In genomic region chr10:120914948-120915631, GRCm38 (mm10) we compare ENCODE assay signal across 11 mouse cellular contexts. TPM values are rescaled to one million over a fixed set of nuclear protein-coding genes. Genes with fewer than 3 reads are reported as not detected.
DNase-seq lines count a peak whose midpoint lies in the region; ATAC-seq and TF ChIP-seq lines count a peak whose summit lies in the region.
"Had no signal": no experiment of that assay in that cellular context is flagged by ENCODE, and none has a peak within 500 bp of the region (broad histone marks: within the 10 kb centered on the region; RNA-seq: fewer than 3 reads in every experiment).

No protein-coding gene starts in this region.

- H3K4me1 ChIP-seq in forebrain, embryonic 12.5 days: no peaks in the 10 kb centered on the region; the same call in 1 of the 2 replicates
- 0 out of 2 replicates have a peak, but pooled peaks cover 3% of the 10 kb centered on the region for H3K4me1 ChIP-seq in forebrain, embryonic 13.5 days
- peaks cover 9% of the 10 kb centered on the region; the same call in 1 of the 2 replicates for H3K4me1 ChIP-seq in heart, embryonic 11.5 days (ENCODE audit: control insufficient read depth, insufficient read depth, low read length)
- H3K4me1 ChIP-seq in lung, adult 2 months (ENCODE audit: control insufficient read depth, insufficient read depth, low read length): peaks cover 14% of the 10 kb centered on the region
- 0 out of 2 replicates have a peak, but pooled peaks cover 3% of the 10 kb centered on the region for H3K4me1 ChIP-seq in hindbrain, embryonic 10.5 days (replicated peaks)

- 0 out of 2 replicates have a peak overlapping the region, but pooled peaks have one; percentile 25 for H3K27ac ChIP-seq in forebrain, embryonic 12.5 days
- no peak overlapping the region for H3K27ac ChIP-seq in forebrain, embryonic 13.5 days
- H3K27ac ChIP-seq in heart, embryonic 11.5 days (ENCODE audit: low read depth, low read length): peak overlapping the region; percentile 84
- no peak overlapping the region for H3K27ac ChIP-seq in hindbrain, embryonic 10.5 days
- H3K27ac ChIP-seq: layer of hippocampus, adult 2 months had no signal

- no peaks in the 10 kb centered on the region for H3K9me3 ChIP-seq in forebrain, embryonic 12.5 days
- no peaks in the 10 kb centered on the region for H3K9me3 ChIP-seq in forebrain, embryonic 13.5 days (replicated peaks)
- H3K9me3 ChIP-seq in heart, embryonic 11.5 days (replicated peaks; ENCODE audit: control insufficient read depth, low read length): no peaks in the 10 kb centered on the region
- H3K9me3 ChIP-seq in hindbrain, embryonic 10.5 days: no peaks in the 10 kb centered on the region

- TF ChIP-seq CTCF in lung, adult 2 months (IDR thresholded peaks at IDR 0.05; ENCODE audit: insufficient read depth, low read length): no peak

- no peak for ATAC-seq in forebrain, embryonic 12.5 days (ENCODE audit: low FRiP score)
- no peak for ATAC-seq in forebrain, embryonic 13.5 days
- peak; percentile 65 for ATAC-seq in heart, embryonic 11.5 days (replicated peaks; ENCODE audit: insufficient number of reproducible peaks, low FRiP score, low TSS enrichment)

- WGBS in forebrain, embryonic 12.5 days: 71% methylated on average over 15 of the region's 15 CpGs
- WGBS in forebrain, embryonic 13.5 days: 55% methylated on average over 15 of the region's 15 CpGs
- WGBS in heart, embryonic 11.5 days (ENCODE audit: insufficient replicate concordance): 57% methylated on average over 15 of the region's 15 CpGs
- 21% methylated on average over 15 of the region's 15 CpGs for WGBS in lung, adult 2 months
- WGBS in hindbrain, embryonic 10.5 days: 87% methylated on average over 15 of the region's 15 CpGs

- no peak for TF ChIP-seq POLR2A in lung, adult 2 months (IDR thresholded peaks at IDR 0.05; ENCODE audit: borderline replicate concordance, extremely low read depth, low read depth, low read length)

- peak; percentile 80 for DNase-seq in Muller cell, postnatal 12 days (ENCODE audit: inconsistent ontology term)
- peak; percentile 48 for DNase-seq in lung, adult 2 months
- no peak for DNase-seq in embryo, embryonic 9.5 days (ENCODE audit: extremely low spot score)
- DNase-seq in hindbrain, embryonic 10.5 days (ENCODE audit: low spot score): no peak
- no peak for DNase-seq in frontal cortex, postnatal 14 days (ENCODE audit: low spot score in 2 of 2)
- DNase-seq: gastrocnemius, postnatal 14 days; right cerebral cortex, adult 18-20 months had no signal

- no peaks in the 10 kb centered on the region for H3K27me3 ChIP-seq in forebrain, embryonic 12.5 days
- no peaks in the 10 kb centered on the region for H3K27me3 ChIP-seq in forebrain, embryonic 13.5 days
- no peaks in the 10 kb centered on the region for H3K27me3 ChIP-seq in heart, embryonic 11.5 days (ENCODE audit: control insufficient read depth, insufficient read depth, low read length)
- H3K27me3 ChIP-seq in hindbrain, embryonic 10.5 days (ENCODE audit: insufficient read depth, poor library complexity, severe bottlenecking): no peaks in the 10 kb centered on the region

- H3K9ac ChIP-seq in forebrain, embryonic 12.5 days: no peak overlapping the region
- no peak overlapping the region for H3K9ac ChIP-seq in forebrain, embryonic 13.5 days
- H3K9ac ChIP-seq in heart, embryonic 11.5 days (ENCODE audit: low read depth, low read length): peak overlapping the region; percentile 30; the same call in 1 of the 2 replicates

- no peak overlapping the region for H3K4me3 ChIP-seq in forebrain, embryonic 12.5 days (replicated peaks)
- H3K4me3 ChIP-seq in forebrain, embryonic 13.5 days: no peak overlapping the region
- H3K4me3 ChIP-seq in heart, embryonic 11.5 days (ENCODE audit: low read depth, low read length): no peak overlapping the region
- no peak overlapping the region for H3K4me3 ChIP-seq in lung, adult 2 months (replicated peaks; ENCODE audit: extremely low read depth, low read depth, low read length)
- no peak overlapping the region for H3K4me3 ChIP-seq in hindbrain, embryonic 10.5 days
- H3K4me3 ChIP-seq: layer of hippocampus, adult 2 months had no signal

- H3K4me2 ChIP-seq in forebrain, embryonic 12.5 days: no peak overlapping the region
- no peak overlapping the region for H3K4me2 ChIP-seq in forebrain, embryonic 13.5 days
- H3K4me2 ChIP-seq in heart, embryonic 11.5 days: peak overlapping the region; percentile 20

- peaks cover 3% of the 10 kb centered on the region; the same call in 1 of the 2 replicates for H3K36me3 ChIP-seq in forebrain, embryonic 12.5 days (replicated peaks)
- H3K36me3 ChIP-seq in forebrain, embryonic 13.5 days (ENCODE audit: poor library complexity, severe bottlenecking): no peaks in the 10 kb centered on the region
- no peaks in the 10 kb centered on the region for H3K36me3 ChIP-seq in heart, embryonic 11.5 days (ENCODE audit: control insufficient read depth, insufficient read depth, low read length)
- H3K36me3 ChIP-seq in hindbrain, embryonic 10.5 days: 0 out of 2 replicates have a peak, but pooled peaks cover 3% of the 10 kb centered on the region

RNA-seq across cellular contexts. Expression of gene Msrb3, which starts 16.2 kb away (rescaled TPM):
- polyA plus RNA-seq in forebrain, embryonic 12.5 days (2016; fragmentation: Nextera tagmentation; extraction: Ambion mirVana): 7.0 and 11.4 TPM in 2 replicates
- 3.1 and 3.5 TPM in 2 replicates for polyA plus RNA-seq in forebrain, embryonic 13.5 days (2015; fragmentation: Nextera tagmentation; extraction: Ambion mirVana)
- 20.5 and 31.4 TPM in 2 replicates for polyA plus RNA-seq in heart, embryonic 11.5 days (2014; fragmentation: Nextera tagmentation; extraction: Ambion mirVana)
- polyA plus RNA-seq in lung, adult 2 months (2012; rRNA removed): 32.1 and 36.6 TPM in 2 replicates
- polyA plus RNA-seq in hindbrain, embryonic 10.5 days (2016; fragmentation: Nextera tagmentation; extraction: Ambion mirVana): 3.1 and 4.5 TPM in 2 replicates

Comparison
In these comparisons a context has a peak if more than half of its experiments do, and no peak if none do; other contexts are left out.
1. H3K27ac ChIP-seq: peak in forebrain, embryonic 12.5 days (single experiment) and heart, embryonic 11.5 days (single experiment); none in forebrain, embryonic 13.5 days (single experiment) and hindbrain, embryonic 10.5 days (single experiment).
2. DNase-seq: peak in Muller cell, postnatal 12 days (single experiment) and lung, adult 2 months (single experiment); none in embryo, embryonic 9.5 days (single experiment), hindbrain, embryonic 10.5 days (single experiment) and frontal cortex, postnatal 14 days (0 of 2).